27 mouse cellular contexts compared by ENCODE assay signal in genomic region chr17:86030016-86030415, GRCm38 (mm10).
DNase-seq lines count a peak whose midpoint lies in the region; ATAC-seq and TF ChIP-seq lines count a peak whose summit lies in the region.
"Had no signal": no experiment of that assay in that cellular context is flagged by ENCODE, and none has a peak within 500 bp of the region (broad histone marks: within the 10 kb centered on the region; RNA-seq: fewer than 3 reads in every experiment).

No protein-coding gene starts in this region.

- no peaks in the 10 kb centered on the region for H3K9me3 ChIP-seq in forebrain, embryonic 13.5 days (replicated peaks)
- H3K9me3 ChIP-seq in forebrain, embryonic 11.5 days (ENCODE audit: control insufficient read depth, low read length), result no peaks in the 10 kb centered on the region
- no peaks in the 10 kb centered on the region for H3K9me3 ChIP-seq in midbrain, postnatal 0 days (ENCODE audit: low read length)
- H3K9me3 ChIP-seq in midbrain, embryonic 15.5 days, result 0 out of 2 replicates have a peak, but pooled peaks cover 3% of the 10 kb centered on the region
- H3K9me3 ChIP-seq in embryonic facial prominence, embryonic 14.5 days (ENCODE audit: control insufficient read depth, low read length), result no peaks in the 10 kb centered on the region
- H3K9me3 ChIP-seq: embryonic facial prominence, embryonic 15.5 days; G1E; hindbrain, embryonic 12.5 days; kidney, embryonic 15.5 days; liver, embryonic 15.5 days; lung, embryonic 15.5 days had no signal

- peaks cover 5% of the 10 kb centered on the region; the same call in 1 of the 2 replicates for H3K4me1 ChIP-seq in forebrain, embryonic 13.5 days
- no peaks in the 10 kb centered on the region for H3K4me1 ChIP-seq in forebrain, embryonic 11.5 days (replicated peaks; ENCODE audit: control insufficient read depth, insufficient read depth, low read length)
- no peaks in the 10 kb centered on the region for H3K4me1 ChIP-seq in midbrain, postnatal 0 days (ENCODE audit: insufficient read depth, low read length)
- H3K4me1 ChIP-seq in midbrain, embryonic 15.5 days, result 0 out of 2 replicates have a peak, but pooled peaks cover 5% of the 10 kb centered on the region
- peaks cover 23% of the 10 kb centered on the region for H3K4me1 ChIP-seq in embryonic facial prominence, embryonic 14.5 days (ENCODE audit: control insufficient read depth, insufficient read depth, low read length)
- H3K4me1 ChIP-seq: embryonic facial prominence, embryonic 15.5 days; hindbrain, embryonic 12.5 days had no signal

- H3K27ac ChIP-seq in forebrain, embryonic 13.5 days, result no peak overlapping the region
- no peak overlapping the region for H3K27ac ChIP-seq in forebrain, embryonic 11.5 days (ENCODE audit: low read depth, low read length)
- H3K27ac ChIP-seq in midbrain, postnatal 0 days (ENCODE audit: low read depth, low read length), result no peak overlapping the region
- H3K27ac ChIP-seq in midbrain, embryonic 15.5 days, result no peak overlapping the region
- no peak overlapping the region for H3K27ac ChIP-seq in embryonic facial prominence, embryonic 14.5 days (replicated peaks; ENCODE audit: low read depth, low read length)
- H3K27ac ChIP-seq: embryonic facial prominence, embryonic 15.5 days; hindbrain, embryonic 12.5 days; kidney, embryonic 15.5 days; left cerebral cortex, adult 2 months; liver, embryonic 15.5 days; lung, embryonic 15.5 days; stomach, postnatal 0 days had no signal

- 57% methylated on average over 4 of the region's 4 CpGs for WGBS in forebrain, embryonic 13.5 days
- 58% methylated on average over 4 of the region's 4 CpGs for WGBS in forebrain, embryonic 11.5 days
- WGBS in midbrain, postnatal 0 days, result 47% methylated on average over 4 of the region's 4 CpGs
- 50% methylated on average over 4 of the region's 4 CpGs for WGBS in midbrain, embryonic 15.5 days
- 24% methylated on average over 4 of the region's 4 CpGs for WGBS in embryonic facial prominence, embryonic 14.5 days

- no peaks in the 10 kb centered on the region for H3K36me3 ChIP-seq in forebrain, embryonic 13.5 days (ENCODE audit: poor library complexity, severe bottlenecking)
- H3K36me3 ChIP-seq in forebrain, embryonic 11.5 days (ENCODE audit: control insufficient read depth, insufficient read depth, low read length), result no peaks in the 10 kb centered on the region
- H3K36me3 ChIP-seq in midbrain, postnatal 0 days (ENCODE audit: insufficient read depth, low read length), result no peaks in the 10 kb centered on the region
- H3K36me3 ChIP-seq in midbrain, embryonic 15.5 days (replicated peaks), result no peaks in the 10 kb centered on the region
- no peaks in the 10 kb centered on the region for H3K36me3 ChIP-seq in embryonic facial prominence, embryonic 14.5 days (ENCODE audit: control insufficient read depth, insufficient read depth, low read length)
- H3K36me3 ChIP-seq: embryonic facial prominence, embryonic 15.5 days; hindbrain, embryonic 12.5 days; kidney, embryonic 15.5 days; liver, embryonic 15.5 days; lung, embryonic 15.5 days had no signal

- H3K4me2 ChIP-seq in forebrain, embryonic 13.5 days, result no peak overlapping the region
- no peak overlapping the region for H3K4me2 ChIP-seq in forebrain, embryonic 11.5 days (ENCODE audit: low read depth, low read length, severe bottlenecking)
- H3K4me2 ChIP-seq in midbrain, postnatal 0 days (ENCODE audit: low read depth, low read length, poor library complexity, severe bottlenecking), result no peak overlapping the region
- H3K4me2 ChIP-seq in midbrain, embryonic 15.5 days, result no peak overlapping the region
- no peak overlapping the region for H3K4me2 ChIP-seq in embryonic facial prominence, embryonic 14.5 days (ENCODE audit: low read depth, low read length)
- H3K4me2 ChIP-seq: embryonic facial prominence, embryonic 15.5 days; hindbrain, embryonic 12.5 days; kidney, embryonic 15.5 days; liver, embryonic 15.5 days; lung, embryonic 15.5 days had no signal

- 0 out of 2 replicates have a peak, but pooled peaks have one; percentile 27 for ATAC-seq in forebrain, embryonic 13.5 days
- no peak for ATAC-seq in forebrain, embryonic 11.5 days (replicated peaks; ENCODE audit: low FRiP score)
- ATAC-seq in midbrain, postnatal 0 days (ENCODE audit: low FRiP score), result no peak
- no peak for ATAC-seq in midbrain, embryonic 15.5 days (replicated peaks)
- ATAC-seq in embryonic facial prominence, embryonic 14.5 days (ENCODE audit: low read depth), result no peak
- no peak for ATAC-seq in CD4-positive, CD25-positive, alpha-beta regulatory T cell, adult 4 months
- ATAC-seq: activated CD4-positive, CD25-positive, alpha-beta regulatory T cell, adult 4 months; intestine, postnatal 0 days had no signal

- DNase-seq in forebrain, embryonic 11.5 days (ENCODE audit: low spot score), result no peak
- DNase-seq in midbrain, postnatal 0 days (ENCODE audit: low spot score), result peak; percentile 8
- DNase-seq in embryonic facial prominence, embryonic 14.5 days (ENCODE audit: low spot score), result peak; percentile 70
- no peak for DNase-seq in gastrocnemius, postnatal 25 days
- DNase-seq: adrenal gland, adult 8-10 months; cerebellum, adult 2 months; cerebellum, postnatal 25 days; gastrocnemius, postnatal 14 days; kidney, postnatal 4 days; layer of hippocampus, adult 9-11 months; liver; lung, postnatal 4 days; right cerebral cortex, postnatal 14 days had no signal

- H3K27me3 ChIP-seq in forebrain, embryonic 13.5 days, result no peaks in the 10 kb centered on the region
- H3K27me3 ChIP-seq in forebrain, embryonic 11.5 days (ENCODE audit: control insufficient read depth, insufficient read depth, low read length), result no peaks in the 10 kb centered on the region
- no peaks in the 10 kb centered on the region for H3K27me3 ChIP-seq in midbrain, postnatal 0 days (ENCODE audit: insufficient read depth, low read length)
- no peaks in the 10 kb centered on the region for H3K27me3 ChIP-seq in midbrain, embryonic 15.5 days (replicated peaks)
- no peaks in the 10 kb centered on the region for H3K27me3 ChIP-seq in embryonic facial prominence, embryonic 14.5 days (replicated peaks; ENCODE audit: control insufficient read depth, insufficient read depth, low read length)
- H3K27me3 ChIP-seq: CH12.LX; embryonic facial prominence, embryonic 15.5 days; hindbrain, embryonic 12.5 days; kidney, embryonic 15.5 days; liver, embryonic 15.5 days; lung, embryonic 15.5 days had no signal

- H3K4me3 ChIP-seq in forebrain, embryonic 13.5 days, result no peak overlapping the region
- no peak overlapping the region for H3K4me3 ChIP-seq in forebrain, embryonic 11.5 days (ENCODE audit: low read depth, low read length)
- no peak overlapping the region for H3K4me3 ChIP-seq in midbrain, postnatal 0 days (ENCODE audit: low read depth, low read length)
- no peak overlapping the region for H3K4me3 ChIP-seq in midbrain, embryonic 15.5 days
- H3K4me3 ChIP-seq in embryonic facial prominence, embryonic 14.5 days (ENCODE audit: low read depth, low read length), result no peak overlapping the region
- H3K4me3 ChIP-seq: embryonic facial prominence, embryonic 15.5 days; hindbrain, embryonic 12.5 days; kidney, embryonic 15.5 days; left cerebral cortex, adult 2 months; liver, embryonic 15.5 days; lung, embryonic 15.5 days had no signal

- H3K9ac ChIP-seq in forebrain, embryonic 13.5 days, result no peak overlapping the region
- H3K9ac ChIP-seq in forebrain, embryonic 11.5 days (ENCODE audit: low read length), result no peak overlapping the region
- H3K9ac ChIP-seq in midbrain, postnatal 0 days (replicated peaks; ENCODE audit: low read length, poor library complexity, severe bottlenecking), result no peak overlapping the region
- H3K9ac ChIP-seq in midbrain, embryonic 15.5 days, result no peak overlapping the region
- no peak overlapping the region for H3K9ac ChIP-seq in embryonic facial prominence, embryonic 14.5 days (ENCODE audit: low read depth, low read length)
- H3K9ac ChIP-seq: embryonic facial prominence, embryonic 15.5 days; hindbrain, embryonic 12.5 days; kidney, embryonic 15.5 days; liver, embryonic 15.5 days; lung, embryonic 15.5 days had no signal

- TF ChIP-seq CTCF in midbrain, postnatal 0 days (IDR thresholded peaks at IDR 0.05), result no peak

Comparison
In these comparisons a context has a peak if more than half of its experiments do, and no peak if none do; other contexts are left out.
1. DNase-seq: peak in midbrain, postnatal 0 days (single experiment) and embryonic facial prominence, embryonic 14.5 days (single experiment); none in forebrain, embryonic 11.5 days (single experiment) and gastrocnemius, postnatal 25 days (single experiment).